Mouse (Mus musculus): ENCODE measurements around the gene Crybg3. TPM values are rescaled to one million over a fixed set of nuclear protein-coding genes. Genes with fewer than 3 reads are reported as not detected.

The Crybg3 gene
- total RNA-seq, 2 experiments from 2014 or later = 44.3 to 57.6 TPM

DNA sequence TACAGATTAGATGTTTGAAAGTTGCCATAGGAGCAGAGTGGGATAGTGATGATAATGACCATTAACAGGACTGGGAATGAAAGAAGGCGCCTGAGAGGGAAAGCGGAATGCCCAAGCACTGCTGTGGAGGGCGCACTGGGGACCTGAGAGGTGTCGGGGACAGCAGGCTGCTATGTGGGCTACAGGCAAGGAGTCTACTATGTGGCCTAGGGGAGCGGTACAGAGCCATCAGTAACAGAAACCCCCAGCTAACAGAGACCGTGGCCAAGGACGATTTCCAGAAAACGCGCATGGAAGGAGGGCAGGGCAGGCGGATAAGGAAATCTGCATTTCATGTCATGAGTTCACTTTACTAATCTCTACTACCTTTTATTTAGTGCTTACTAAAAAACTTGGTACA, 83.8 kb downstream of the Crybg3 start:
- 0 out of 2 replicates have a peak overlapping the region, but pooled peaks have one; percentile 68 for H3K27ac ChIP-seq
- intact Hi-C loops (cut with DNase I) = no loop called here
- no peak overlapping the region for H3K4me3 ChIP-seq
- TF ChIP-seq CTCF (IDR thresholded peaks at IDR 0.05) = no peak
- DNase-seq = no peak

DNA sequence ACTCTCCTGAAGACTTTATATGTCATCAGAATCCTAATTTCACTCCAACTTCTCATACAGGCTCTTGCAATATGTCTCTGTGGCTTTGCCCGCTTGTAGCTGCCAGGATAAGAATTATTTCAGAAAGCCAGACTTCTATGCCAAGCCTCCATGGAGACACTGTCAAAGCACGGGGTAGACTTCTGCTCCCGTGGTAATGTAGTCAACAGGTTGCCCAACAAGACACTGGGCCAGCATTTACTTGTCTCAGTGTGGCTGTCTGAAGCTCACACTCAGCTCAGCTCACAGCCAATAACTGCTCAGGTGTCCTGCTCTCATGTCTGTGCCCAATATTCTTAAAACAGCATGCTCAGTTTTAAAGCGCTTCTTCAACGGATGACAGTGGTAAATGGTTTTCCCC, 85.6 kb downstream of the Crybg3 start:
- peak; percentile 64 for DNase-seq
- intact Hi-C loops (cut with DNase I) = no loop called here
- Histone ChIP-seq H3K4me3 (no peak overlapping the region), H3K27ac (peak overlapping the region; percentile 76)
- TF ChIP-seq CTCF (IDR thresholded peaks at IDR 0.05) = no peak

GRCm38 (mm10) chr16:59509830-59510229, 90.9 kb downstream of the Crybg3 start:
- H3K27ac ChIP-seq = peak overlapping the region; percentile 76; the same call in 1 of the 2 replicates
- no peak for TF ChIP-seq CTCF (IDR thresholded peaks at IDR 0.05)

DNA sequence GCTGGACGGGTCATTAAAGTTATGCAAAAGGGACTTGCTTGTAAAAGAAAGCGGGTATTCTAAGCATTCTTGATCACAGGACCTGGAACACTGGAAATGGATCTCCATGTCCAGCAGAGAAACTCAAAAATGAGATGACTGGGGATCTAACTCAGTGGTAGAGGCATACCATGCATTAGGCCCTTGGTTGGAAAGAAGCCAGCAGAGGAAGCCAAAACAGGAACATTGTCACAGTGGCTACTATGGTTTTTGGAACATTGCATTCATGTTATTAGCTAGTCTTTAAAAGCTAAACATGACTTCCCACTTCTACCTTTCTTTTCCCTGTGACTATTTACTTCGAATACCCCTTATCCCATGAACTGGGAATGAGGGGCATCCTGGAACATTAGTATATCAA, 101.6 kb downstream of the Crybg3 start:
- TF ChIP-seq CTCF (IDR thresholded peaks at IDR 0.05) = no peak
- no peak overlapping the region for H3K27ac ChIP-seq
- DNase-seq = no peak
- no peak overlapping the region for H3K4me3 ChIP-seq
- intact Hi-C loops (cut with DNase I) = no loop called here

More at GRCm38 (mm10) chr16:59509830-59510229, 90.9 kb downstream of the Crybg3 start:
- DNase-seq = no peak
- no peak overlapping the region for H3K4me3 ChIP-seq
- intact Hi-C loops (cut with DNase I) = loop anchor here (5.0 kb wide), 1 partner anchor 92 kb away; the partner anchor contains the start of gene Crybg3

DNA sequence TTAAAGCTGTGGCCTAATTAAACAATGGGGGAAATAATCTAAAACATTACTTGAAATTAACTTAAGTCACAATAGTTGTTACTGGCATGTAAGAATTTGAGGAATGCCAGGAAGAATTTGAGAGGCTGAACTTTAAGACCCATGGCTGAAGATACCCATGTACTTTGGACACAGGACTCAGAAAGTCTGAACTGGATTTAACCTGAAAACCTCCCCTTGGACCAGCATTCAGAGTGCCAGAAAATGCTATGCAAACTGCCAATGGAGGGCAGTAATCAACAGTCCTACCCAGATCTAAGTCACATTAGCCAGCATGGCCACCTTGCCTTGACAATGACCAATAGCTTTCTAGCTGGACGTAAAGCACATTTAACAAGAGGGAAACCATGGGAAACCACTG, 102.8 kb downstream of the Crybg3 start:
- peak; percentile 9; the same call in 1 of the 2 replicates for TF ChIP-seq CTCF (IDR thresholded peaks at IDR 0.05)
- DNase-seq = no peak
- H3K27ac ChIP-seq = no peak overlapping the region
- no peak overlapping the region for H3K4me3 ChIP-seq
- intact Hi-C loops (cut with DNase I) = no loop called here

- no peak for TF ChIP-seq CTCF (IDR thresholded peaks at IDR 0.05)
- Histone ChIP-seq H3K27ac (no peak overlapping the region), H3K4me3 (no peak overlapping the region)
- intact Hi-C loops (cut with DNase I) = no loop called here
- no peak for DNase-seq
Measured at GRCm38 (mm10) chr16:59493199-59493598, 107.6 kb downstream of the Crybg3 start.

- H3K27ac ChIP-seq = no peak overlapping the region
- no peak overlapping the region for H3K4me3 ChIP-seq
- DNase-seq = no peak
- no peak for TF ChIP-seq CTCF (IDR thresholded peaks at IDR 0.05)
- intact Hi-C loops (cut with DNase I) = no loop called here
Measured at GRCm38 (mm10) chr16:59487975-59488548, 112.7 kb downstream of the Crybg3 start.

GRCm38 (mm10) chr16:59487239-59487638, 113.5 kb downstream of the Crybg3 start:
- peak; percentile 20 for DNase-seq
- Histone ChIP-seq H3K4me3 (no peak overlapping the region), H3K27ac (no peak overlapping the region)
- intact Hi-C loops (cut with DNase I) = no loop called here
- TF ChIP-seq CTCF (IDR thresholded peaks at IDR 0.05) = no peak

GRCm38 (mm10) chr16:59477955-59478354, 122.8 kb downstream of the Crybg3 start:
- intact Hi-C loops (cut with DNase I) = no loop called here
- Histone ChIP-seq H3K27ac (no peak overlapping the region), H3K4me3 (no peak overlapping the region)
- TF ChIP-seq CTCF (IDR thresholded peaks at IDR 0.05) = no peak
- no peak for DNase-seq

- intact Hi-C loops (cut with DNase I) = loop anchor here (1.0 to 5.0 kb wide), 2 partner anchors 128 to 143 kb away; partner anchors contain the start of gene Crybg3
- no peak overlapping the region for H3K27ac ChIP-seq
- H3K4me3 ChIP-seq = no peak overlapping the region
- TF ChIP-seq CTCF (IDR thresholded peaks at IDR 0.05) = peak; percentile 96
- DNase-seq = peak; percentile 76
Measured at GRCm38 (mm10) chr16:59474788-59475187, 126.0 kb downstream of the Crybg3 start.

DNA sequence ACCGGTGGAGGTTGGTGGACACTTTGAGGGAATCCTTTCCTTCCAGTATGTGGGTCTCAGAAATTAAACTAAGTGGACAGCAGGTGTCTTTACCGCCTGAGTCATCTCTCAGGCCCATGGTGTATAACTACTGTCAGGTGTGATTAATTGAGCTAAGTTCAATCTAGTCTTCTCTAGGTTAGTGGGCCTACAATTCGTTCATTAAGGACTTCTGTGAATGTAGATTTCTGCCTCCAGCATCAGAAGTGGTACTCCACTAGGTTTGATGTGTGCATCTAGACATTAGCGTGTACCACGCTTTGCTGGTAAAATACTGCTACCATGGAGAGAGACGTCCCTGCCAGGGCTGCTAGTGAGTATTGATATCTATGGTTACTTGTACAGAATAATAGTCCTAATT, 128.2 kb downstream of the Crybg3 start:
- no peak for DNase-seq
- peak overlapping the region; percentile 84 for H3K4me3 ChIP-seq
- TF ChIP-seq CTCF (IDR thresholded peaks at IDR 0.05) = no peak
- intact Hi-C loops (cut with DNase I) = loop anchor here (5.0 kb wide), 1 partner anchor 130 kb away; the partner anchor contains the start of gene Crybg3
- H3K27ac ChIP-seq = peak overlapping the region; percentile 93

GRCm38 (mm10) chr16:59471637-59472278, 129.0 kb downstream of the Crybg3 start, which contains the start of gene Riox2:
Riox2 (plus strand) TSS chr16:59471775.
- Histone ChIP-seq H3K27ac (peak within 1 kb of the TSS; percentile 93), H3K4me3 (peak within 1 kb of the TSS; percentile 84)
- intact Hi-C loops (cut with DNase I) = loop anchor here (5.0 kb wide), 1 partner anchor 131 kb away; the partner anchor contains the start of gene Crybg3
- DNase-seq = peak; percentile 88
- TF ChIP-seq CTCF (IDR thresholded peaks at IDR 0.05) = no peak

DNA sequence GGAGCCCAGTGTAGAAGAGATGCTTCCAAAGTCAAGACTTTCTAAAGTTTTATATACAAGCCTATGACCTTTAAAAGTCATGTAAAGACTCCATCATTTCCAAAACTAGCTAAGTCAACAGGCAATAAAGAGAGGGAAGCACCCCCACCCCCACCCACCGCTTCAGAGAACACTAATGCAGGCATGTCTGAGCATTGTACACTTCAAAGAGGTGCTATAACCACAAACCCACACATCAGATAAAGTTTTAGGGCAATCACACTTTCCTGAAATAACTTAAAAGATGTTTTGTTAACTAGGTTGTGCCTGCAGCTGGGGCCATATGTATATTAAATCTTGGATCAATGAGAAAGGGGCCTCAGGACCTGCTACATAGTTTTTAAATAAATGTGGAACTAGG, 130.9 kb downstream of the Crybg3 start:
- intact Hi-C loops (cut with DNase I) = loop anchor here (5.0 kb wide), 1 partner anchor 132 kb away; the partner anchor contains the start of gene Crybg3
- no peak for TF ChIP-seq CTCF (IDR thresholded peaks at IDR 0.05)
- Histone ChIP-seq H3K4me3 (no peak overlapping the region), H3K27ac (no peak overlapping the region)
- no peak for DNase-seq

All from gastrocnemius, adult 2 months (tissue).